Mouse (Mus musculus): ENCODE data around the gene Gse1. TPM values are rescaled to one million over a fixed set of nuclear protein-coding genes. Genes with fewer than 3 reads are reported as not detected.

The Gse1 gene
- total RNA-seq, 2 experiments from 2014 or later: 146 to 158 TPM

DNA sequence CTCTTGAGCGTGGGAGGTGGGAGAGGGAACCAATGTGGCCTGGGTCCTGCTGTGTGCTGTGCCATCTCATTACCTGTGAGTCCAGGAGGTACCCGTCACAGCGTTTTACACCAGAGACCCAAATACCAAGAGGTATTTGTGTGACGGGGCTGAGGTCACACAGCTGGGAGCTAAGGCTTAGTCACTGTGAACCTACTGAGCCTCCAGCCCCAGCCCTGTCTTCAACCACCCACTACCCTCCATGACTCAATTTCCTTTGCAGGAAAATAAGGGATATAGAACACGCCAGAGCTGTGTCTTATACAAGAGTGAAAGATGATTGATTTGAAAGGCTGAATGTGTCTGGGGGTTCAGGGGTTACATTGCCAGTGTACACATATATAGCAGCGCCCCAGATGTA lies 234.4 kb downstream of the Gse1 start:
- no peak for DNase-seq (ENCODE audit: low spot score in 2 of 2)
- H3K27ac ChIP-seq: no peak overlapping the region
- no peak for TF ChIP-seq CTCF (conservative IDR thresholded peaks at IDR 0.05)

DNA sequence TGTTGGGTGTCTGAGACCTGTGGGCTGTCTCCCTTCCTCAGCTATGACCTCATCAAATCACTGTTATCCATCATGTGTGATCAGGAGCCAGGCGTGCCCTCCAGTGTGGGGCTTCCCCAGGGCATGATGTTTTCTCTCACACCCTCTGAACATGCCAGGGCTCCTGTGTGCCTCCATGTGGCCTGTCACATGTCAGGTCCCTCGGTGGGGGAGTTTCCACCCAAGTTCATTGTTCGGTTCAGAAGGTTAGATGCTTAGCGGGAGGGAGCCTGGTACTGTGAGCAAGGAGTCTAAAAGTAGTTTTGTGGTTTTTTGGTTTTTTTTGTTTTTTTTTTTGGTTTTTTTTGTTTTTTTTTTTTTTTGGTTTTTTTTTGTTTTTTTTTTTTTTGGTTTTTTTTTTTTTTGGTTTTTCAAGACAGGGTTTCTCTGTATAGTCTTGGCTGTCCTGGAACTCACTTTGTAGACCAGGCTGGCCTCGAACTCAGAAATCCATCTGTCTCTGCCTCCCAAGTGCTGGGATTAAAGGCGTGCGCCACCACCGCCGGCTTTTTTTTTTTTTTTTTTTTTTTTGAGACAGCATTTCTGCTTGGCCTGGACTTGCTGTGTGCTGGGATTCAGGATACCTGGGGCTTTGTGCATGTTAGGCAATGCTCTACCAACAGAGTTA lies 235.8 kb downstream of the Gse1 start:
- no peak overlapping the region for H3K27ac ChIP-seq
- DNase-seq (ENCODE audit: low spot score in 2 of 2): no peak
- TF ChIP-seq CTCF (conservative IDR thresholded peaks at IDR 0.05): no peak
- no peak overlapping the region for H3K4me3 ChIP-seq

More for the DNA sequence above, 234.4 kb downstream of the Gse1 start:
- no peak overlapping the region for H3K4me3 ChIP-seq

DNA sequence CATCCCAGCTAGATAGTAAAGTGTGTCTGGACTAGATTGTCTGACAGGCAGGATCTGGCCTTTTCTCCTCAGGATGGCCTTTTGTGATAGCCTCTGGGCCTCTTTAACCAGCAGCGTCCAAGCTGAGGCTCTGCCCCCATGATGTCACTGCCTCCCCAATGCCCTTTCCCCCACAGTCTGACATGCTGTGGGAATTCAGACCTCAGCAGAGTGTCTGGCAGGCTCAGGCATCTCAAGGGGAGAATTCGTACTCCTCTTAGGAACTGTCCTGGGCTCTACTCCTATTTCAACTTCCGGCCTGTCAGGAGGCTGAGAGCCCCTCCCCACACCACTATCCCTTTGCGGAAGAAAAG lies 236.3 kb downstream of the Gse1 start:
- Histone ChIP-seq H3K27ac (no peak overlapping the region), H3K4me3 (no peak overlapping the region)
- DNase-seq (ENCODE audit: low spot score in 2 of 2): no peak
- no peak for TF ChIP-seq CTCF (conservative IDR thresholded peaks at IDR 0.05)

DNA sequence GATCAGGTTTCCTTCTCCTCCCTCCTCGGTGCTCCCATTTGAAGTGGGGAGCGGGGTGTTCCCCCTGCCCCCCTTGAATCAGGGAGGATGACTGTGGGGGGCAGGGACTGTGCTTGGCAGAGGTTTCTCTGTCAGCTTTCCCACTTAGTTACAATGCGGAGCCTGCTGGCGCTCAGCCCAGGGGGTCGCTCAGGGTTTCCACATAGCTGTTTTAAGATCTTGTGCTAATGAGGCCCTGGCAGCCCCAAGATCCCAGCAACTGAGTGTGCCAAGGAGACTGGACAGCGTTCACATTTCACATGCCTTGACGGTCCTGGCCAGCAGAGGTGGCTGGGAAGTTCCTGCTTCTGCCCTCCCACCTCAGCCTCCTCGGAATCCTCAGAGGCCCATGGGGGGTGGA lies 237.5 kb downstream of the Gse1 start:
- Histone ChIP-seq H3K4me3 (no peak overlapping the region), H3K27ac (no peak overlapping the region)
- peak; percentile 62 to 69 for DNase-seq (ENCODE audit: low spot score in 2 of 2)
- peak; percentile 34 for TF ChIP-seq CTCF (conservative IDR thresholded peaks at IDR 0.05)

DNA sequence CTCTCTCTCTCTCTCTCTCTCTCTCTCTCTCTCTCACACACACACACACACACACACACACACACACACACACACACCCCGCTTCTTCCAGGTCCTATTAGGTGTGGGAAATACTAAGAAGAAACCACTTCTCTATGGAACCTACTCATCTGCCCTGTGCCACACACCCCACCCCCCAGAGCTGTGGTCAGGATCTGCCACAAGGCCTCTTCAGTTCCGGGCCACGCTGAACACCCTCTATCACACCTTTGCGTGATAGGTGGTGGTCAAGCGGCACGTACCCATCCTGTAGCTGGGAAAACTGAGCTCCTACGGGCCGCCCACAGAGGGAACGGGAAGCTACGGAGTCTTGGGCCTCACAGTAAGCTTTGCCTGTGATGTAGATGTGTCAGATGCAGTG lies 238.0 kb downstream of the Gse1 start:
- no peak overlapping the region for H3K4me3 ChIP-seq
- TF ChIP-seq CTCF (conservative IDR thresholded peaks at IDR 0.05): no peak
- no peak for DNase-seq (ENCODE audit: low spot score in 2 of 2)
- no peak overlapping the region for H3K27ac ChIP-seq

DNA sequence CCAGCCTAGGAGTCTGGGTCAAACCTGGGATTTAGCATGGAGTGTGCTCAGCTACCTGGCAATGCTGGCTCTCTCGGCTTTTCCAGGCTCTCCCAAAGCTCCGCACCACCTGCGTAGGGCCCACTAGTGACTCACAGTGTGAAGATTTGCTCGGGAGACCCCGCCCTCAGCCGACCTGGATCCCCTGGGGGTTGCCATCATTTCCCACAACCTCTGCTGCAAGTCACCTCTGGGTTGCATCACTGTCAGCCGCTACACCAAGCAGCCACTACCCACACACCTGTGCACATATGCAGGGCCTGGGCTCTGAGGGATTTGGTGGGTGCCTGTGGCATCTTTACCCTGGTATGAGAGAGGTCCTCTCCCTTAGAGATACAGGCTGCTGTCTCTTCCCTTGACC lies 239.3 kb downstream of the Gse1 start:
- Histone ChIP-seq H3K4me3 (no peak overlapping the region), H3K27ac (no peak overlapping the region)
- TF ChIP-seq CTCF (conservative IDR thresholded peaks at IDR 0.05): no peak
- no peak for DNase-seq (ENCODE audit: low spot score in 2 of 2)

DNA sequence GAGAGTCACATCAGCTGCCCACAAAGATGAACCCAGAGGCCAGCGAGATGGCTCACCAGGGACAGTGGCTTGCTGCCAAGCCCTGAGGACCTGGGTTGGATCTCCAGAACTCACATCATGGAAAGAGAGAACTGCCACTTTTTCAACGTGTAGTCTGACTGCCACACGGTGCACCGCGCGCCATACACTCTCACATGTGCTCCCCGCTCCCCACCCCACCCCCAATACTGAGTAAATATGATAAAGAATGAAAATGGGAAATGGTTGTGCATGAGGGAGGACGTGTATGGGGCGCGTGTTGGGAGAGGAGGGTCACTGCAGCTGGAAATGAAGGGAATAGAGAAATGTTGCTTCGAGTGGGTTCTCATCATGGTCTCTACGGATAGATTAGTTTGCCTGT lies 241.9 kb downstream of the Gse1 start:
- no peak for TF ChIP-seq CTCF (conservative IDR thresholded peaks at IDR 0.05)
- no peak overlapping the region for H3K4me3 ChIP-seq
- no peak overlapping the region for H3K27ac ChIP-seq
- no peak for DNase-seq (ENCODE audit: low spot score in 2 of 2)

DNA sequence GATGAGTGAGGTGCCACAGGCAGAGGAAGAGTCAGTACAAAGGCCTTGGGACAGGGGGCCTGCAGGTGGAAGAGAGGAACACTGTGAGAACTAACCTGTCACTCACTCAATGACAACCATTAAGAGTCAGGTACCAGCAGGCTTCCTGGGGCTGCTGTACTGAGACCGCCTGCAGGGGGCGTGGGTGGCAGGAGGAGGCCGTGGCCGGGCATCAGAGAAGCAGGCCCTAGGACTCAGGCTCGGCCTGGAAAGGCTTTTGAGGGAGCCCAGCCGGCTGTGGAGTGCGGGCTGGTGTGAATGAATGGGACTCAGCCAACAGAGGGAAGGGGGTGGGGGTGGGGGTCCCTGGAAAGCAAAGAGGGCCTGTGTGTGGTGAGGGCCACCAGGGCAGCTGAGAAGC lies 242.9 kb downstream of the Gse1 start:
- TF ChIP-seq CTCF (conservative IDR thresholded peaks at IDR 0.05): peak; percentile 75
- H3K27ac ChIP-seq: peak overlapping the region; percentile 82; the same call in 1 of the 2 replicates
- DNase-seq (ENCODE audit: low spot score in 2 of 2): no peak
- H3K4me3 ChIP-seq: no peak overlapping the region

DNA sequence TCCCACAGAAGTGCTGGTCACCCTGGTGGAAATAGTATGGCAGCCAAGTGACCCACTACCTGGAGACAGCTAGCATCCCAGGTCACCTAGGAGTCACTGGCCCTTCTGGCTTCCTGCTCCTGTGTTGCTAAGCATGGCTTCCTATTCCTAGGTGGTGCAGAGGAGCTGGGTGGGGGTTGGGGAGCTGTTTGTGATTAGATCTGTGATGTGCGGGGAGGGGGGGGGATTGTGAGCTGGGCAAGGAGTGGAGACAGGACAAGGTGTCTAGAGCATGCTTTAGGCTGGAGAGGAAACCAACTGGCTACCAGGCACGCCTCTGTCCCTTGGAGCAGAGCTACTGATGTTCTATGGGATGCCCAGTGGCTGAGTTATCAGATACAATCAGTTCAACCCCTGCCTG lies 243.5 kb downstream of the Gse1 start:
- TF ChIP-seq CTCF (conservative IDR thresholded peaks at IDR 0.05): no peak
- H3K4me3 ChIP-seq: no peak overlapping the region
- no peak for DNase-seq (ENCODE audit: low spot score in 2 of 2)
- H3K27ac ChIP-seq: peak overlapping the region; percentile 82; the same call in 1 of the 2 replicates

DNA sequence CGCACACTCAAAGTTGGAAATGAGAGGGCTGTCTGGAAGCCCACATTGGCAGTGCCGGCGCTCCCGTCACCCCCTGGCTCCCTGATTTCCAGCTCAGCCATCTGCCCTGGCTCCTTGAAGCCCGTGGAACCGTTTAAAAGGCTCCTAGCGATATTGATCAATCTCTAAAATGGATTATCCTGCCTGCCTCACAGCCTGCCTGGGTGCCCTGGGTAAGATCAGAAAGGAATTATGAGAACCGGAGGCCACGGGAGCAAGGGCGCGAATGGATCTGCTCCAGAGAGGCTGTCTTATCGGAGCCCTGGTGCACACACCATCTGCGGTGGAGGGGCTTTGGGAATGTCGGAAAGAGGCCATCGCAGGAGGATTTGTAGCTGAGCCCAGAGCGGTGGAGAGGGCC lies 244.0 kb downstream of the Gse1 start:
- DNase-seq (ENCODE audit: low spot score in 2 of 2): no peak
- no peak for TF ChIP-seq CTCF (conservative IDR thresholded peaks at IDR 0.05)
- Histone ChIP-seq H3K27ac (peak overlapping the region; percentile 82), H3K4me3 (no peak overlapping the region)

DNA sequence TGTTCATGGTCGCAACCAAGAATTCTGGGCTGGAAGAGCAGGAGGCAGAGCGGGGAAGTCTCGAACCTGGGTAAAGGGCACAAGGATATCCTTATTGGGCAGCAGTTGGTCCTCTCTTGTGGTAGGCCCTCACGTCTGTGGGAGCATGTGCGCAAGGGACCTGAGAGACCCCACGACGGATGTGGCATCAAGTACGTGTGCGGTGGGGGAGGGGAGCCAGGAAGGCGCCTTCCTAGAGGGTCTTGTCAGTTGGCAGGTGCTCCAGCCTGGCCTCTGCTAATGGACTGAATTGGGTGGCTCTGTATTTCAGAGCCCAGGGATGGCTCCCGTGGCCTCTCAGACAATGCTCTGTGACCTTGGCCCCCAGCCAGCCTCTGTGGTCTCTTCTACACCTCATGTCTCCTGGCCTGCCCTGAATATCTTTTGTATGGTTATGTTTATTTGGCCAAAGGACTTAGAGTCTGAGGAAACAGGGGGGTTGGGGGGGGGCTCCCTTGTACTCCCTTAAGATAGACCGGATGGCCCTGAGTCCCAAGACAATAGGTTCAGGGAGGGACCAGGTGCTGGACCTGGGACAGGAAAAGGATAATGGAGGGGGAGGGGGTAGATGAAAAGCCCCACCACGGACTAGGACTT lies 245.6 kb downstream of the Gse1 start:
- no peak overlapping the region for H3K27ac ChIP-seq

DNA sequence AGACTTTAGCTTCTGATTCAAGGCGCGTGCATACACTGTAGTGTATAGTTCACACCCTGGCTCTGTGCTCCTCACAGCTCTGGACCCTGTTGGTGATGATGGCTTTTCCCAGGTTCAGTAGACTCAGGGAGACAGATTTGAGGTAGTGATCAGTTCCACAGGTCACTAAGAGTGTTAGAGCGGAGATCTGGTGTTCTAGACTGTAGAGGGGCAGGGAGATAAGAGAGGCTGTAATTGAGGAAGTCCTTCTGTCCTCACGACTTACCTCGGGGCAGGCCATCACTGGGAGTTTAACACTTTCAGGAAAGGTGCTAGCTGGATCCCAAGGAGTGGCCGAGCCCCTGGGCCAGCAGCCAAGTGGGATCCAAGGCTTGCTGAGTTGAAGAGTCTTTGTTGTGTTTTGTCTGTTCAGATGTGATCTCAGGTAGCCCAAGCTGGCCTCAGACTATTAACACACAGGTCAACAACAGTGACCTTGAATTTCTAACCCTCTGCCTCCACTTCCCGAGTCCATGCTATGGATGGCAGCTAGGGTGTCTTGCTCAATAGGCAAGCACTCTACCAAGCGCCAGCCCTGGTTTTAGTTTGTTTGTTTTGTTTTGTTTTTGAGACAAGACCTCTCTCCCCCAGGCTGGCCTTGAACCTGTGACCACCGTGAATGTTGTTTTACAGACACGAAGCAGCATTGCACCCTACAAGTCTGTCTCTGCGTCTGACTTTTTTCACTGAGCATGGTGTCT lies 246.4 kb downstream of the Gse1 start:
- no peak for DNase-seq (ENCODE audit: low spot score in 2 of 2)
- peak overlapping the region; percentile 20; the same call in 1 of the 2 replicates for H3K27ac ChIP-seq
- TF ChIP-seq CTCF (conservative IDR thresholded peaks at IDR 0.05): no peak
- H3K4me3 ChIP-seq: no peak overlapping the region

More for the DNA sequence above, 245.6 kb downstream of the Gse1 start:
- no peak for DNase-seq (ENCODE audit: low spot score in 2 of 2)
- H3K4me3 ChIP-seq: no peak overlapping the region
- no peak for TF ChIP-seq CTCF (conservative IDR thresholded peaks at IDR 0.05)

DNA sequence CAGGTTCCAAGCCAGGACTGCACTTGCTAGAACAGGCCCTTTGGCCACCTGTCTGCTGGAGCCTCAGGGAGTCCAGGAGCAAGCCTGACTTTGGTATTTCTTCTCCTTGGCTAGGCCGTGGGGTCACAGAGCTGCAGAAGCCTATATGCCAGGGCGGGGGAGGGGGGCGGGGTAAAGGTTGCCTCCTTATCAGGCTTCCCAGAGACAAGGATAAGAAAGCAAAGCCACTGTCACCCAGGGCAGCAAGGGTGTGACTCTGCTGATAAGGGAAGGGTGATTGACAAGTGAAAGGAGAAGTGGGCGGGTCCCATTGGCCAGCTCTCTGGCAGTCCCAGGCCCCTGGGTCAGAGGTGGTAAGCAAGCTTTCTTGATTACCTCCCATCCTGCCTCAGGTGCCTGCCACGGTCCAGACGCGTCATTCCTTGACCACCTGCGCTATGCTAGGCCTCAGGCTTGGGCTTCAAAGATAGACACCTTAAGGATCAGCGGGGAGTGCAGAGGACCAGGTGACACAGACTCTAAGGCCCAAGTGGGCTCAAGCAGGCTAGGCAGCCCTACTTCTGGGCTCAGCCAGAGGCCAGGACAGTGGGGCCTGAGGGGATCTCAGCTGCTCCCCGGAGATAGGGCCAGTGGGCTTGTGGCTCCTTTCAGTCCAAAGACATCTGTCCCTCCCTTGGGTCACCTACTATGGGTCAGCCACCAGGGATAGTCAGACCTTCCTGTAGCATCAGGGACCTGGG lies 247.4 kb downstream of the Gse1 start:
- H3K27ac ChIP-seq: no peak overlapping the region
- no peak for TF ChIP-seq CTCF (conservative IDR thresholded peaks at IDR 0.05)
- no peak for DNase-seq (ENCODE audit: low spot score in 2 of 2)
- H3K4me3 ChIP-seq: no peak overlapping the region
